In genomic region chrX:13070206-13070572, GRCm38 (mm10) we compare ENCODE assay signal across 8 mouse cellular contexts. TPM values are rescaled to one million over a fixed set of nuclear protein-coding genes. Genes with fewer than 3 reads are reported as not detected.
DNase-seq lines count a peak whose midpoint lies in the region; ATAC-seq and TF ChIP-seq lines count a peak whose summit lies in the region.

No protein-coding gene starts in this region.

- ATAC-seq in heart, embryonic 15.5 days (replicated peaks; ENCODE audit: insufficient number of reproducible peaks, insufficient read depth, low FRiP score, low read depth), result no peak
- ATAC-seq in forebrain, embryonic 14.5 days, result no peak
- ATAC-seq in liver, postnatal 0 days, result no peak

- no peak for TF ChIP-seq EP300 in liver, postnatal 0 days (IDR thresholded peaks at IDR 0.05; ENCODE audit: low read depth)

- peak overlapping the region; percentile 58 for H3K4me2 ChIP-seq in heart, embryonic 15.5 days
- H3K4me2 ChIP-seq in forebrain, embryonic 14.5 days (ENCODE audit: low read length), result peak overlapping the region; percentile 37
- H3K4me2 ChIP-seq in liver, postnatal 0 days (ENCODE audit: low read depth, low read length), result peak overlapping the region; percentile 75

- H3K27me3 ChIP-seq in heart, embryonic 15.5 days, result peaks cover 10% of the 10 kb centered on the region
- no peaks in the 10 kb centered on the region for H3K27me3 ChIP-seq in forebrain, embryonic 14.5 days (replicated peaks; ENCODE audit: control insufficient read depth, insufficient read depth, low read length)
- no peaks in the 10 kb centered on the region; the same call in 1 of the 2 replicates for H3K27me3 ChIP-seq in liver, postnatal 0 days (ENCODE audit: insufficient read depth, low read length)

- TF ChIP-seq CTCF in liver, postnatal 0 days (IDR thresholded peaks at IDR 0.05; ENCODE audit: low read depth), result no peak

- H3K9ac ChIP-seq in heart, embryonic 15.5 days, result peak overlapping the region; percentile 33; the same call in 1 of the 2 replicates
- peak overlapping the region; percentile 81; the same call in 1 of the 2 replicates for H3K9ac ChIP-seq in ES-E14 (ENCODE audit: insufficient read depth, low read depth, low read length, poor library complexity, severe bottlenecking)
- peak overlapping the region; percentile 51 for H3K9ac ChIP-seq in forebrain, embryonic 14.5 days (ENCODE audit: low read length)
- 0 out of 2 replicates have a peak overlapping the region, but pooled peaks have one; percentile 63 for H3K9ac ChIP-seq in liver, postnatal 0 days (replicated peaks)

- WGBS in heart, embryonic 15.5 days, result 13% methylated on average over 8 of the region's 8 CpGs
- 35% methylated on average over 8 of the region's 8 CpGs for WGBS in forebrain, embryonic 14.5 days
- WGBS in liver, postnatal 0 days (ENCODE audit: insufficient replicate concordance), result 36% methylated on average over 8 of the region's 8 CpGs

- no peaks in the 10 kb centered on the region for H3K36me3 ChIP-seq in heart, embryonic 15.5 days
- H3K36me3 ChIP-seq in ES-E14 (ENCODE audit: control insufficient read depth, insufficient read depth, low read length, poor library complexity, severe bottlenecking), result peaks cover 2% of the 10 kb centered on the region
- no peaks in the 10 kb centered on the region for H3K36me3 ChIP-seq in forebrain, embryonic 14.5 days (ENCODE audit: control insufficient read depth, insufficient read depth, low read length)
- H3K36me3 ChIP-seq in liver, postnatal 0 days (replicated peaks; ENCODE audit: insufficient read depth, low read length), result no peaks in the 10 kb centered on the region

- H3K4me3 ChIP-seq in heart, embryonic 15.5 days, result peak overlapping the region; percentile 73
- H3K4me3 ChIP-seq in ES-E14 (ENCODE audit: insufficient read depth in 1 of 2, low read depth in 1 of 2, low read length in 2 of 2, poor library complexity in 1 of 2, severe bottlenecking in 1 of 2), result peak overlapping the region; percentile 67 to 89
- H3K4me3 ChIP-seq in forebrain, embryonic 14.5 days (ENCODE audit: low read depth, low read length), result peak overlapping the region; percentile 63
- peak overlapping the region; percentile 75 for H3K4me3 ChIP-seq in liver, postnatal 0 days (ENCODE audit: low read depth, low read length)

- no peaks in the 10 kb centered on the region for H3K9me3 ChIP-seq in heart, embryonic 15.5 days (replicated peaks)
- H3K9me3 ChIP-seq in ES-E14 (ENCODE audit: control insufficient read depth, insufficient read depth, low read depth, low read length), result no peaks in the 10 kb centered on the region
- no peaks in the 10 kb centered on the region for H3K9me3 ChIP-seq in forebrain, embryonic 14.5 days (replicated peaks; ENCODE audit: control insufficient read depth, low read length)
- no peaks in the 10 kb centered on the region for H3K9me3 ChIP-seq in liver, postnatal 0 days (ENCODE audit: low read length)

- H3K4me1 ChIP-seq in heart, embryonic 15.5 days (replicated peaks), result no peaks in the 10 kb centered on the region
- no peaks in the 10 kb centered on the region for H3K4me1 ChIP-seq in ES-E14 (ENCODE audit: control insufficient read depth in 2 of 2, insufficient read depth in 2 of 2, low read length in 2 of 2, poor library complexity in 1 of 2)
- H3K4me1 ChIP-seq in forebrain, embryonic 14.5 days (ENCODE audit: control insufficient read depth, insufficient read depth, low read length), result no peaks in the 10 kb centered on the region
- no peaks in the 10 kb centered on the region for H3K4me1 ChIP-seq in liver, postnatal 0 days (ENCODE audit: insufficient read depth)

- intact Hi-C loops in heart, postnatal 36 days (cut with DNase I), result loop anchor here (1.0 to 10.0 kb wide), 2 partner anchors 29 to 395 kb away; partner anchors contain the start of gene 1810030O07Rik

- in situ Hi-C loops in ES-E14 (cut with MboI; ENCODE audit: low sequenced_read_pairs in 2 of 2, unreplicated experiment in 2 of 2), result loop anchor here in 1 of 2 experiments (10.0 kb wide), 1 partner anchor 145 kb away; no protein-coding TSS in a partner anchor

- peak overlapping the region; percentile 96 for H3K27ac ChIP-seq in heart, embryonic 15.5 days
- peak overlapping the region; percentile 98 for H3K27ac ChIP-seq in ES-E14 (ENCODE audit: insufficient read depth, low read depth, low read length, poor library complexity, severe bottlenecking)
- H3K27ac ChIP-seq in forebrain, embryonic 14.5 days (ENCODE audit: low read depth, low read length), result peak overlapping the region; percentile 97
- H3K27ac ChIP-seq in liver, postnatal 0 days (ENCODE audit: low read depth), result peak overlapping the region; percentile 98

- DNase-seq in heart, postnatal 36 days, result no peak
- no peak for DNase-seq in ES-E14 (ENCODE audit: low read depth, low spot score)
- DNase-seq in forebrain, embryonic 14.5 days (ENCODE audit: low spot score), result peak; percentile 74
- DNase-seq in liver, postnatal 0 days, result no peak
- no peak for DNase-seq in cerebellum, adult 11-12 months
- DNase-seq in cerebellum, adult 9-11 months, result no peak
- DNase-seq in frontal cortex, adult 2 months (ENCODE audit: extremely low spot score in 1 of 2, low spot score in 1 of 2), result no peak

TF ChIP-seq in ES-E14, 5 proteins besides CTCF, POLR2A, EP300 and RAD21:
- TF ChIP-seq CHD2 (IDR thresholded peaks at IDR 0.05; ENCODE audit: low read depth, low read length) (no peak), ZC3H11A (IDR thresholded peaks at IDR 0.05; ENCODE audit: borderline replicate concordance, low read depth, low read length) (no peak), MAFK (IDR thresholded peaks at IDR 0.05; ENCODE audit: insufficient read depth, low read depth, low read length) (no peak), HCFC1 (IDR thresholded peaks at IDR 0.05; ENCODE audit: borderline replicate concordance, insufficient read depth, low read length) (no peak), ZNF384 (IDR thresholded peaks at IDR 0.05; ENCODE audit: low read depth, low read length) (no peak)
TF ChIP-seq in ES-E14: peak in this region for 0.

RNA-seq across cellular contexts. Expression of gene Usp9x, which starts 1.1 kb away (rescaled TPM):
- polyA plus RNA-seq in heart, embryonic 15.5 days (2015; fragmentation: Nextera tagmentation; extraction: Ambion mirVana), result 17.2 and 20.2 TPM in 2 replicates
- 100 to 1,000 TPM; 153 to 174 TPM for total RNA-seq in heart, postnatal 36 days (2021)
- total RNA-seq in ES-E14 (2012; rRNA removed), result 163 and 228 TPM in 2 replicates
- polyA plus RNA-seq in forebrain, embryonic 14.5 days (2014; fragmentation: Nextera tagmentation; extraction: Ambion mirVana), result 61.2 and 88.9 TPM in 2 replicates
- 8.4 and 10.8 TPM in 2 replicates for polyA plus RNA-seq in liver, postnatal 0 days (2015; fragmentation: Nextera tagmentation; extraction: Ambion mirVana)
- polyA plus RNA-seq in frontal cortex, adult 2 months (2012; rRNA removed), result 49.5 and 54.3 TPM in 2 replicates
